In genomic region chr11:83455608-83456007, GRCm38 (mm10) we compare ENCODE assay signal across 18 mouse cellular contexts. TPM values are rescaled to one million over a fixed set of nuclear protein-coding genes. Genes with fewer than 3 reads are reported as not detected.
DNase-seq lines count a peak whose midpoint lies in the region; ATAC-seq and TF ChIP-seq lines count a peak whose summit lies in the region.
"Had no signal": no experiment of that assay in that cellular context is flagged by ENCODE, and none has a peak within 500 bp of the region (broad histone marks: within the 10 kb centered on the region; RNA-seq: fewer than 3 reads in every experiment).

No protein-coding gene starts in this region.

- H3K27ac ChIP-seq in heart, adult 2 months: peak overlapping the region; percentile 20; the same call in 1 of the 2 replicates
- 0 out of 2 replicates have a peak overlapping the region, but pooled peaks have one; percentile 17 for H3K27ac ChIP-seq in limb, embryonic 12.5 days
- no peak overlapping the region for H3K27ac ChIP-seq in hindbrain, embryonic 16.5 days (ENCODE audit: low read depth, low read length)
- H3K27ac ChIP-seq: limb, embryonic 13.5 days; neural tube, embryonic 15.5 days had no signal

- no peak for TF ChIP-seq EP300 in heart, adult 2 months (IDR thresholded peaks at IDR 0.05; ENCODE audit: insufficient read depth, low read depth, low read length)

- 62% methylated on average over 3 of the region's 3 CpGs for WGBS in heart, adult 2 months
- WGBS in limb, embryonic 12.5 days: 59% methylated on average over 3 of the region's 3 CpGs
- 85% methylated on average over 3 of the region's 3 CpGs for WGBS in hindbrain, embryonic 16.5 days

- ATAC-seq in limb, embryonic 12.5 days (ENCODE audit: insufficient number of reproducible peaks, insufficient read depth, low FRiP score, low TSS enrichment, low read depth): no peak
- ATAC-seq in hindbrain, embryonic 16.5 days: no peak

- no peaks in the 10 kb centered on the region for H3K9me3 ChIP-seq in limb, embryonic 12.5 days
- no peaks in the 10 kb centered on the region for H3K9me3 ChIP-seq in hindbrain, embryonic 16.5 days (ENCODE audit: control insufficient read depth, low read length)
- H3K9me3 ChIP-seq: limb, embryonic 13.5 days; neural tube, embryonic 15.5 days had no signal

- H3K79me2 ChIP-seq in heart, adult 2 months (replicated peaks; ENCODE audit: control insufficient read depth, insufficient read depth, low read length): no peaks in the 10 kb centered on the region

- intact Hi-C loops in heart, adult 2 months (cut with DNase I): no loop called here
- intact Hi-C loops in heart, postnatal 36 days (cut with DNase I): no loop called here

- H3K4me3 ChIP-seq in heart, adult 2 months: no peak overlapping the region
- no peak overlapping the region for H3K4me3 ChIP-seq in limb, embryonic 12.5 days (replicated peaks)
- H3K4me3 ChIP-seq in hindbrain, embryonic 16.5 days (ENCODE audit: low read length): no peak overlapping the region
- H3K4me3 ChIP-seq: limb, embryonic 13.5 days; neural tube, embryonic 15.5 days had no signal

- no peaks in the 10 kb centered on the region for H3K27me3 ChIP-seq in heart, adult 2 months (ENCODE audit: control insufficient read depth, insufficient read depth, low read length)
- peaks cover 7% of the 10 kb centered on the region for H3K27me3 ChIP-seq in limb, embryonic 12.5 days
- H3K27me3 ChIP-seq in hindbrain, embryonic 16.5 days (replicated peaks; ENCODE audit: control insufficient read depth, insufficient read depth, low read length): no peaks in the 10 kb centered on the region; the same call in 1 of the 2 replicates
- H3K27me3 ChIP-seq: neural tube, embryonic 15.5 days had no signal

- no peak overlapping the region for H3K4me2 ChIP-seq in limb, embryonic 12.5 days
- no peak overlapping the region for H3K4me2 ChIP-seq in hindbrain, embryonic 16.5 days (ENCODE audit: low read length)
- H3K4me2 ChIP-seq: limb, embryonic 13.5 days; neural tube, embryonic 15.5 days had no signal

- peaks cover 15% of the 10 kb centered on the region for H3K4me1 ChIP-seq in heart, adult 2 months (ENCODE audit: control insufficient read depth, insufficient read depth, low read length)
- peaks cover 40% of the 10 kb centered on the region for H3K4me1 ChIP-seq in limb, embryonic 12.5 days (replicated peaks)
- no peaks in the 10 kb centered on the region for H3K4me1 ChIP-seq in hindbrain, embryonic 16.5 days (ENCODE audit: control insufficient read depth, insufficient read depth, low read depth, low read length)

- no peak for TF ChIP-seq CTCF in heart, adult 2 months (IDR thresholded peaks at IDR 0.05)

- H3K36me3 ChIP-seq in heart, adult 2 months (ENCODE audit: control insufficient read depth, insufficient read depth, low read length): peaks cover 3% of the 10 kb centered on the region; the same call in 1 of the 2 replicates
- H3K36me3 ChIP-seq in limb, embryonic 12.5 days: no peaks in the 10 kb centered on the region
- H3K36me3 ChIP-seq in hindbrain, embryonic 16.5 days (ENCODE audit: control insufficient read depth, insufficient read depth, low read length): no peaks in the 10 kb centered on the region
- H3K36me3 ChIP-seq: limb, embryonic 13.5 days; neural tube, embryonic 15.5 days had no signal

- no peak overlapping the region for H3K9ac ChIP-seq in heart, adult 2 months (ENCODE audit: low read depth, low read length)
- H3K9ac ChIP-seq in limb, embryonic 12.5 days (replicated peaks): no peak overlapping the region
- H3K9ac ChIP-seq in hindbrain, embryonic 16.5 days (ENCODE audit: low read depth, low read length): no peak overlapping the region
- H3K9ac ChIP-seq: limb, embryonic 13.5 days; neural tube, embryonic 15.5 days had no signal

- no peak for TF ChIP-seq POLR2A in heart, adult 2 months (IDR thresholded peaks at IDR 0.05; ENCODE audit: insufficient read depth, low read depth, low read length)

- no peak for DNase-seq in heart, adult 2 months
- DNase-seq in heart, postnatal 36 days: no peak
- peak; percentile 56 to 70 for DNase-seq in urinary bladder, postnatal 36 days (ENCODE audit: low spot score in 2 of 2)
- no peak for DNase-seq in urinary bladder, adult 2 months (ENCODE audit: low spot score)
- no peak for DNase-seq in cerebellum, postnatal 10 days
- no peak for DNase-seq in embryo, embryonic 9.5 days (ENCODE audit: extremely low spot score)
- DNase-seq: cerebellum, adult 8-10 months; heart, adult 18-20 months; heart, postnatal 14 days; kidney, adult 11 months; kidney, postnatal 25 days; lung, adult 2 months had no signal

RNA-seq across cellular contexts. Expression of gene Mmp28, which starts 7.3 kb away (rescaled TPM):
- total RNA-seq in heart, adult 2 months (2021): 1 to 10 TPM; 4.7 to 4.9 TPM
- 3.3 and 4.4 TPM in 2 replicates for polyA plus RNA-seq in heart, adult 2 months (2012; rRNA removed)
- 1 to 10 TPM; 4.6 to 6.6 TPM for total RNA-seq in heart, postnatal 36 days (2021)
- polyA plus RNA-seq in urinary bladder, adult 2 months (2012; rRNA removed): 12.7 and 16.8 TPM in 2 replicates
- 4.2 and 4.5 TPM in 2 replicates for polyA plus RNA-seq in limb, embryonic 12.5 days (2016; fragmentation: Nextera tagmentation; extraction: Ambion mirVana)
- 3.2 and 3.4 TPM in 2 replicates for polyA plus RNA-seq in hindbrain, embryonic 16.5 days (2015; fragmentation: Nextera tagmentation; extraction: Ambion mirVana)
- total RNA-seq: MEL had no signal

RNA-seq across cellular contexts. Expression of gene Taf15, which starts 17.3 kb away (rescaled TPM):
- 10 to 100 TPM; 34.2 to 39.6 TPM for total RNA-seq in heart, adult 2 months (2021)
- 9.1 and 15.2 TPM in 2 replicates for polyA plus RNA-seq in heart, adult 2 months (2012; rRNA removed)
- 10 to 100 TPM; 35.2 to 40.8 TPM for total RNA-seq in heart, postnatal 36 days (2021)
- 39.1 and 55.5 TPM in 2 replicates for polyA plus RNA-seq in urinary bladder, adult 2 months (2012; rRNA removed)
- polyA plus RNA-seq in limb, embryonic 12.5 days (2016; fragmentation: Nextera tagmentation; extraction: Ambion mirVana): 12.0 and 18.6 TPM in 2 replicates
- 7.3 and 9.4 TPM in 2 replicates for polyA plus RNA-seq in hindbrain, embryonic 16.5 days (2015; fragmentation: Nextera tagmentation; extraction: Ambion mirVana)

RNA-seq across cellular contexts. Expression of gene 1700020L24Rik, which starts 18.1 kb away (rescaled TPM):
- not detected for total RNA-seq in heart, adult 2 months (2021)
- 0.27 TPM in 1 of 2 replicates, not detected in the other for polyA plus RNA-seq in heart, adult 2 months (2012; rRNA removed)
- not detected for total RNA-seq in heart, postnatal 36 days (2021)
- polyA plus RNA-seq in urinary bladder, adult 2 months (2012; rRNA removed): 0.56 and 0.61 TPM in 2 replicates
- 0.44 TPM in 1 of 2 replicates, not detected in the other for polyA plus RNA-seq in limb, embryonic 12.5 days (2016; fragmentation: Nextera tagmentation; extraction: Ambion mirVana)
- 0.50 and 0.56 TPM in 2 replicates for polyA plus RNA-seq in hindbrain, embryonic 16.5 days (2015; fragmentation: Nextera tagmentation; extraction: Ambion mirVana)
- total RNA-seq: heart, adult 18-20 months; heart, postnatal 14 days; MEL had no signal
- polyA plus RNA-seq: lung, adult 2 months had no signal

RNA-seq across cellular contexts. Expression of gene Gas2l2, which starts 26.4 kb away (rescaled TPM):
- not detected for total RNA-seq in heart, adult 2 months (2021)
- polyA plus RNA-seq in heart, adult 2 months (2012; rRNA removed): 0.10 TPM in 1 of 2 replicates, not detected in the other
- total RNA-seq in heart, postnatal 36 days (2021): not detected
- 0.14 and 0.19 TPM in 2 replicates for polyA plus RNA-seq in urinary bladder, adult 2 months (2012; rRNA removed)
- polyA plus RNA-seq in limb, embryonic 12.5 days (2016; fragmentation: Nextera tagmentation; extraction: Ambion mirVana): not detected in 2 replicates
- 0.92 and 1.2 TPM in 2 replicates for polyA plus RNA-seq in hindbrain, embryonic 16.5 days (2015; fragmentation: Nextera tagmentation; extraction: Ambion mirVana)
- total RNA-seq: heart, adult 18-20 months; left cerebral cortex, adult 18-20 months; MEL had no signal
- polyA plus RNA-seq: limb, embryonic 13.5 days had no signal

RNA-seq across cellular contexts. Expression of gene Rasl10b, which starts 46.7 kb away (rescaled TPM):
- 10 to 100 TPM; 61.9 to 77.8 TPM for total RNA-seq in heart, adult 2 months (2021)
- 70.8 and 71.6 TPM in 2 replicates for polyA plus RNA-seq in heart, adult 2 months (2012; rRNA removed)
- 10 to 100 TPM; 45.8 to 69.1 TPM for total RNA-seq in heart, postnatal 36 days (2021)
- 0.25 and 0.59 TPM in 2 replicates for polyA plus RNA-seq in urinary bladder, adult 2 months (2012; rRNA removed)
- polyA plus RNA-seq in limb, embryonic 12.5 days (2016; fragmentation: Nextera tagmentation; extraction: Ambion mirVana): 3.4 and 3.6 TPM in 2 replicates
- 15.1 and 32.7 TPM in 2 replicates for polyA plus RNA-seq in hindbrain, embryonic 16.5 days (2015; fragmentation: Nextera tagmentation; extraction: Ambion mirVana)
- total RNA-seq: MEL had no signal

Comparison
In these comparisons a context has a peak if more than half of its experiments do, and no peak if none do; other contexts are left out.
1. DNase-seq: peak in urinary bladder, postnatal 36 days (2 of 2); none in heart, adult 2 months (0 of 2), heart, postnatal 36 days (0 of 2), urinary bladder, adult 2 months (single experiment), cerebellum, postnatal 10 days (0 of 2) and embryo, embryonic 9.5 days (single experiment).